ENCODE assay signal across 11 mouse cellular contexts in genomic region chr5:76013881-76014431, GRCm38 (mm10). TPM values are rescaled to one million over a fixed set of nuclear protein-coding genes. Genes with fewer than 3 reads are reported as not detected.
DNase-seq lines count a peak whose midpoint lies in the region; ATAC-seq and TF ChIP-seq lines count a peak whose summit lies in the region.
"Had no signal": no experiment of that assay in that cellular context is flagged by ENCODE, and none has a peak within 500 bp of the region (broad histone marks: within the 10 kb centered on the region; RNA-seq: fewer than 3 reads in every experiment).

No protein-coding gene starts in this region.

- 71% methylated on average over 7 of the region's 7 CpGs for WGBS in embryonic facial prominence, embryonic 14.5 days
- WGBS in embryonic facial prominence, embryonic 10.5 days = 73% methylated on average over 7 of the region's 7 CpGs
- 69% methylated on average over 7 of the region's 7 CpGs for WGBS in intestine, postnatal 0 days
- WGBS in liver, postnatal 0 days (ENCODE audit: insufficient replicate concordance) = 42% methylated on average over 7 of the region's 7 CpGs
- 76% methylated on average over 7 of the region's 7 CpGs for WGBS in forebrain, embryonic 12.5 days

- peak; percentile 24 for DNase-seq in embryonic facial prominence, embryonic 14.5 days (ENCODE audit: low spot score)
- no peak for DNase-seq in embryonic facial prominence, embryonic 10.5 days (ENCODE audit: low spot score)
- peak; percentile 98 for DNase-seq in heart, adult 11 months
- DNase-seq in liver, postnatal 0 days = no peak
- DNase-seq in urinary bladder, adult 18-20 months (ENCODE audit: low spot score in 2 of 2) = no peak

- no peak overlapping the region; the same call in 1 of the 2 replicates for H3K27ac ChIP-seq in embryonic facial prominence, embryonic 14.5 days (replicated peaks; ENCODE audit: low read depth, low read length)
- H3K27ac ChIP-seq in embryonic facial prominence, embryonic 10.5 days (replicated peaks) = no peak overlapping the region; the same call in 1 of the 2 replicates
- H3K27ac ChIP-seq in intestine, postnatal 0 days (ENCODE audit: low read depth, low read length) = 0 out of 2 replicates have a peak overlapping the region, but pooled peaks have one; percentile 22
- H3K27ac ChIP-seq in liver, postnatal 0 days (ENCODE audit: low read depth) = peak overlapping the region; percentile 26; the same call in 1 of the 2 replicates
- no peak overlapping the region for H3K27ac ChIP-seq in forebrain, embryonic 12.5 days
- H3K27ac ChIP-seq: forebrain, embryonic 15.5 days; layer of hippocampus, adult 2 months had no signal

- H3K9me3 ChIP-seq in embryonic facial prominence, embryonic 14.5 days (ENCODE audit: control insufficient read depth, low read length) = no peaks in the 10 kb centered on the region
- no peaks in the 10 kb centered on the region for H3K9me3 ChIP-seq in embryonic facial prominence, embryonic 10.5 days
- H3K9me3 ChIP-seq in intestine, postnatal 0 days (ENCODE audit: control insufficient read depth) = no peaks in the 10 kb centered on the region
- no peaks in the 10 kb centered on the region for H3K9me3 ChIP-seq in liver, postnatal 0 days (ENCODE audit: low read length)
- no peaks in the 10 kb centered on the region for H3K9me3 ChIP-seq in forebrain, embryonic 12.5 days
- H3K9me3 ChIP-seq: forebrain, embryonic 15.5 days; megakaryocyte, embryonic 14.5 days had no signal

- no peak overlapping the region for H3K9ac ChIP-seq in embryonic facial prominence, embryonic 14.5 days (ENCODE audit: low read depth, low read length)
- no peak overlapping the region for H3K9ac ChIP-seq in intestine, postnatal 0 days (ENCODE audit: low read depth, low read length)
- H3K9ac ChIP-seq in liver, postnatal 0 days (replicated peaks) = no peak overlapping the region
- no peak overlapping the region for H3K9ac ChIP-seq in forebrain, embryonic 12.5 days
- H3K9ac ChIP-seq: forebrain, embryonic 15.5 days had no signal

- TF ChIP-seq CTCF in intestine, postnatal 0 days (IDR thresholded peaks at IDR 0.05; ENCODE audit: low read depth) = no peak
- no peak for TF ChIP-seq CTCF in liver, postnatal 0 days (IDR thresholded peaks at IDR 0.05; ENCODE audit: low read depth)

- no peak overlapping the region for H3K4me2 ChIP-seq in embryonic facial prominence, embryonic 14.5 days (ENCODE audit: low read depth, low read length)
- no peak overlapping the region for H3K4me2 ChIP-seq in intestine, postnatal 0 days (replicated peaks; ENCODE audit: low read depth)
- H3K4me2 ChIP-seq in liver, postnatal 0 days (ENCODE audit: low read depth, low read length) = no peak overlapping the region
- no peak overlapping the region for H3K4me2 ChIP-seq in forebrain, embryonic 12.5 days
- H3K4me2 ChIP-seq: forebrain, embryonic 15.5 days had no signal

- H3K36me3 ChIP-seq in embryonic facial prominence, embryonic 14.5 days (ENCODE audit: control insufficient read depth, insufficient read depth, low read length) = no peaks in the 10 kb centered on the region
- no peaks in the 10 kb centered on the region for H3K36me3 ChIP-seq in embryonic facial prominence, embryonic 10.5 days (replicated peaks)
- H3K36me3 ChIP-seq in intestine, postnatal 0 days (ENCODE audit: control insufficient read depth, insufficient read depth) = no peaks in the 10 kb centered on the region
- H3K36me3 ChIP-seq in liver, postnatal 0 days (replicated peaks; ENCODE audit: insufficient read depth, low read length) = no peaks in the 10 kb centered on the region
- no peaks in the 10 kb centered on the region for H3K36me3 ChIP-seq in forebrain, embryonic 12.5 days (replicated peaks)
- H3K36me3 ChIP-seq: forebrain, embryonic 15.5 days had no signal

- no peaks in the 10 kb centered on the region for H3K27me3 ChIP-seq in embryonic facial prominence, embryonic 14.5 days (replicated peaks; ENCODE audit: control insufficient read depth, insufficient read depth, low read length)
- no peaks in the 10 kb centered on the region for H3K27me3 ChIP-seq in embryonic facial prominence, embryonic 10.5 days (replicated peaks; ENCODE audit: low read depth, poor library complexity, severe bottlenecking)
- H3K27me3 ChIP-seq in intestine, postnatal 0 days (replicated peaks; ENCODE audit: control insufficient read depth, insufficient read depth, low read length) = no peaks in the 10 kb centered on the region
- no peaks in the 10 kb centered on the region for H3K27me3 ChIP-seq in liver, postnatal 0 days (ENCODE audit: insufficient read depth, low read length)
- H3K27me3 ChIP-seq in forebrain, embryonic 12.5 days = no peaks in the 10 kb centered on the region
- H3K27me3 ChIP-seq: forebrain, embryonic 15.5 days; megakaryocyte, embryonic 14.5 days had no signal

- H3K4me3 ChIP-seq in embryonic facial prominence, embryonic 14.5 days (ENCODE audit: low read depth, low read length) = no peak overlapping the region
- H3K4me3 ChIP-seq in embryonic facial prominence, embryonic 10.5 days = no peak overlapping the region
- no peak overlapping the region for H3K4me3 ChIP-seq in intestine, postnatal 0 days (ENCODE audit: low read depth, low read length)
- no peak overlapping the region for H3K4me3 ChIP-seq in liver, postnatal 0 days (ENCODE audit: low read depth, low read length)
- no peak overlapping the region for H3K4me3 ChIP-seq in forebrain, embryonic 12.5 days (replicated peaks)
- H3K4me3 ChIP-seq: forebrain, embryonic 15.5 days; layer of hippocampus, adult 2 months; megakaryocyte, embryonic 14.5 days had no signal

- no peaks in the 10 kb centered on the region; the same call in 1 of the 2 replicates for H3K4me1 ChIP-seq in embryonic facial prominence, embryonic 14.5 days (ENCODE audit: control insufficient read depth, insufficient read depth, low read length)
- peaks cover 6% of the 10 kb centered on the region for H3K4me1 ChIP-seq in embryonic facial prominence, embryonic 10.5 days
- no peaks in the 10 kb centered on the region for H3K4me1 ChIP-seq in intestine, postnatal 0 days (replicated peaks; ENCODE audit: control insufficient read depth, insufficient read depth, low read length)
- H3K4me1 ChIP-seq in liver, postnatal 0 days (ENCODE audit: insufficient read depth) = no peaks in the 10 kb centered on the region
- H3K4me1 ChIP-seq in forebrain, embryonic 12.5 days = no peaks in the 10 kb centered on the region
- H3K4me1 ChIP-seq: forebrain, embryonic 15.5 days had no signal

- no peak for ATAC-seq in embryonic facial prominence, embryonic 14.5 days (ENCODE audit: low read depth)
- no peak for ATAC-seq in intestine, postnatal 0 days
- peak; percentile 57; the same call in 1 of the 2 replicates for ATAC-seq in liver, postnatal 0 days
- ATAC-seq in monocyte, adult 5-6 weeks (replicated peaks; ENCODE audit: insufficient number of reproducible peaks, low FRiP score, low TSS enrichment, poor library complexity, severe bottlenecking) = no peak
- ATAC-seq in forebrain, embryonic 12.5 days (ENCODE audit: low FRiP score) = no peak
- ATAC-seq: forebrain, embryonic 15.5 days had no signal

- no peak for TF ChIP-seq EP300 in liver, postnatal 0 days (IDR thresholded peaks at IDR 0.05; ENCODE audit: low read depth)

RNA-seq across cellular contexts. Expression of gene Kdr, which starts 35.7 kb away (rescaled TPM):
- polyA plus RNA-seq in embryonic facial prominence, embryonic 14.5 days (2014; fragmentation: Nextera tagmentation; extraction: Ambion mirVana) = 26.7 and 29.9 TPM in 2 replicates
- 25.5 and 26.0 TPM in 2 replicates for polyA plus RNA-seq in embryonic facial prominence, embryonic 10.5 days (2016; fragmentation: Nextera tagmentation; extraction: Ambion mirVana)
- polyA plus RNA-seq in intestine, postnatal 0 days (2015; fragmentation: Nextera tagmentation; extraction: Ambion mirVana) = 10.4 and 11.6 TPM in 2 replicates
- polyA plus RNA-seq in liver, postnatal 0 days (2015; fragmentation: Nextera tagmentation; extraction: Ambion mirVana) = 7.9 and 9.6 TPM in 2 replicates
- total RNA-seq in monocyte, adult 5-6 weeks (2017) = not detected in 3 replicates
- 24.4 and 25.9 TPM in 2 replicates for polyA plus RNA-seq in forebrain, embryonic 12.5 days (2016; fragmentation: Nextera tagmentation; extraction: Ambion mirVana)

Comparison
In these comparisons a context has a peak if more than half of its experiments do, and no peak if none do; other contexts are left out.
1. DNase-seq: peak in embryonic facial prominence, embryonic 14.5 days (single experiment) and heart, adult 11 months (single experiment); none in embryonic facial prominence, embryonic 10.5 days (single experiment), liver, postnatal 0 days (single experiment) and urinary bladder, adult 18-20 months (0 of 2).
2. H3K27ac ChIP-seq: peak in intestine, postnatal 0 days (single experiment) and liver, postnatal 0 days (single experiment); none in embryonic facial prominence, embryonic 14.5 days (single experiment), embryonic facial prominence, embryonic 10.5 days (single experiment) and forebrain, embryonic 12.5 days (single experiment).